Mouse (Mus musculus) kidney, adult 2 months (tissue): Measurements from ENCODE around the gene Gm16253.

Experiments
- CTCF ChIP-seq: fragments of 200-500 bp; conservative IDR thresholded peaks from 2 replicates; pipeline ENCODE4 v1.5.1; 2011; ENCODE audit warnings: low read depth, mild to moderate bottlenecking, control low read depth, low read length, moderate library complexity, mixed read lengths; ENCODE audit not compliant: insufficient read depth, insufficient read length
- POLR2A ChIP-seq: fragments of 200-500 bp; IDR thresholded peaks from one replicate; pipeline ENCODE4 v1.6.1; 2011; ENCODE audit warnings: low read depth, low read length, control low read depth

DNA sequence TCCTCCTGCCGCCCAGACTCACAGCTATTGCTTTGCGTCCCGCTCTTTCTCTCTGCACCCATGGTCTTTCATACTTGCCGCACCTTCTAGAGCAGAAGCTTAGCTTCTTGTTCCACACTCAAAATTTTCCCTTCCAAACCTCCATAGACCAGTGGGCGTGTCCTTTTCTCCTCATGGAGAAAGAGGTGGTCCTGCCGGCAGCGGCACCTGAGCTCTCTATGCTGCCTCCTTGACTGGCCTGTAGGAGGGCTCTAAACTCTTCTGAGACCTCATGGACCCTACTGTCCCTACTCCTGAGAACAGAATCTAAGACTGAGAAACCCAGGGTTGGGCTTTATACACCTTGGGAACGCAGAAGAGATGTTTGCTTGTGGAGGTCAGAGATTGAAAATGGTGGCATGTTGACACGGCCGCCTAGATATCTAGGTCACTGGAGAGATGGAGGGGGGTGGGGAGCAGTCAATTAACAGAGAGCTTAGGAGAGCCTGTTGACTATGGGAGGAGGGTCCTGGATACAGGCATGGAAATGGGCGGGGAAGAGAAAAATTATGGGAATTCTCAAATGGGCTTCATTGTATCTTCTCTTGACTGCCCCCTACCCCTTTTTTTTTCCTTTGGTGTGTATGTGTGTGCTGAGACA, 6.7 kb upstream of the Gm16253 start:
- TF ChIP-seq CTCF = no peak
- TF ChIP-seq POLR2A = no peak
